Mouse (Mus musculus): Measurements from ENCODE around the gene Cdc25b.

Gene Cdc25b

GRCm38 (mm10) chr2:131186771-131187601 is at the start of gene Cdc25b, which contains the start of gene Spef1:
TSS of gene Cdc25b (plus strand) at chr2:131186949.
TSS of gene Spef1 (minus strand) at chr2:131187282.
- in situ Hi-C loops (cut with MboI; ENCODE audit: unreplicated experiment in 2 of 2), result no loop called here

- in situ Hi-C loops (cut with MboI; ENCODE audit: unreplicated experiment in 2 of 2), result no loop called here
Observed at GRCm38 (mm10) chr2:131138296-131138695, 48.5 kb upstream of the Cdc25b start.

GRCm38 (mm10) chr2:131138760-131139159 is 48.0 kb upstream of the Cdc25b start:
- in situ Hi-C loops (cut with MboI; ENCODE audit: unreplicated experiment in 2 of 2), result no loop called here

GRCm38 (mm10) chr2:131139287-131139686 is 47.5 kb upstream of the Cdc25b start:
- in situ Hi-C loops (cut with MboI; ENCODE audit: unreplicated experiment in 2 of 2), result no loop called here

- in situ Hi-C loops (cut with MboI; ENCODE audit: unreplicated experiment in 2 of 2), result no loop called here
Observed at GRCm38 (mm10) chr2:131139886-131140532, 46.7 kb upstream of the Cdc25b start.

GRCm38 (mm10) chr2:131140533-131140905 is 46.2 kb upstream of the Cdc25b start:
- in situ Hi-C loops (cut with MboI; ENCODE audit: unreplicated experiment in 2 of 2), result no loop called here

- in situ Hi-C loops (cut with MboI; ENCODE audit: unreplicated experiment in 2 of 2), result no loop called here
Observed at GRCm38 (mm10) chr2:131141336-131141986, 45.3 kb upstream of the Cdc25b start.

GRCm38 (mm10) chr2:131142592-131142991 is 44.2 kb upstream of the Cdc25b start:
- in situ Hi-C loops (cut with MboI; ENCODE audit: unreplicated experiment in 2 of 2), result no loop called here

- in situ Hi-C loops (cut with MboI; ENCODE audit: unreplicated experiment in 2 of 2), result no loop called here
Observed at GRCm38 (mm10) chr2:131143007-131143780, 43.6 kb upstream of the Cdc25b start.

- in situ Hi-C loops (cut with MboI; ENCODE audit: unreplicated experiment in 2 of 2), result loop anchor here in 1 of 2 experiments (5.0 kb wide), 1 partner anchor 53 kb away; no protein-coding TSS in a partner anchor
Observed at GRCm38 (mm10) chr2:131145121-131145520, 41.6 kb upstream of the Cdc25b start.

- in situ Hi-C loops (cut with MboI; ENCODE audit: unreplicated experiment in 2 of 2), result loop anchor here in 1 of 2 experiments (5.0 kb wide), 1 partner anchor 53 kb away; no protein-coding TSS in a partner anchor
Observed at GRCm38 (mm10) chr2:131145536-131145935, 41.2 kb upstream of the Cdc25b start.

- in situ Hi-C loops (cut with MboI; ENCODE audit: unreplicated experiment in 2 of 2), result loop anchor here in 1 of 2 experiments (5.0 kb wide), 1 partner anchor 54 kb away; no protein-coding TSS in a partner anchor
Observed at GRCm38 (mm10) chr2:131146193-131147042, 40.3 kb upstream of the Cdc25b start.

- in situ Hi-C loops (cut with MboI; ENCODE audit: unreplicated experiment in 2 of 2), result loop anchor here in 1 of 2 experiments (5.0 kb wide), 1 partner anchor 55 kb away; no protein-coding TSS in a partner anchor
Observed at GRCm38 (mm10) chr2:131147043-131147365, 39.7 kb upstream of the Cdc25b start.

- in situ Hi-C loops (cut with MboI; ENCODE audit: unreplicated experiment in 2 of 2), result loop anchor here in 1 of 2 experiments (5.0 kb wide), 1 partner anchor 56 kb away; no protein-coding TSS in a partner anchor
Observed at GRCm38 (mm10) chr2:131148353-131149253, 38.1 kb upstream of the Cdc25b start.

- in situ Hi-C loops (cut with MboI; ENCODE audit: unreplicated experiment in 2 of 2), result loop anchor here in 1 of 2 experiments (5.0 kb wide), 1 partner anchor 57 kb away; no protein-coding TSS in a partner anchor
Observed at GRCm38 (mm10) chr2:131149254-131149578, 37.5 kb upstream of the Cdc25b start.

- in situ Hi-C loops (cut with MboI; ENCODE audit: unreplicated experiment in 2 of 2), result no loop called here
Observed at GRCm38 (mm10) chr2:131152166-131152730, 34.5 kb upstream of the Cdc25b start.

- in situ Hi-C loops (cut with MboI; ENCODE audit: unreplicated experiment in 2 of 2), result no loop called here
Observed at GRCm38 (mm10) chr2:131154036-131154435, 32.7 kb upstream of the Cdc25b start.

- in situ Hi-C loops (cut with MboI; ENCODE audit: unreplicated experiment in 2 of 2), result no loop called here
Observed at GRCm38 (mm10) chr2:131156987-131157386, 29.8 kb upstream of the Cdc25b start.

All from v-Abl transformed pro-B cells (cell line).